Mouse (Mus musculus) limb, embryonic 11.5 days (tissue): ENCODE data around the gene Wdfy2. TPM values are rescaled to one million over a fixed set of nuclear protein-coding genes. Genes with fewer than 3 reads are reported as not detected.

Experiments used
- ATAC-seq: fragments of 200-750 bp; cut with Nextera tagmentation; 2 replicates; pipeline ENCODE4 v1.8.0; 2017; ENCODE audit warnings: low read depth; ENCODE audit not compliant: insufficient number of reproducible peaks, low FRiP score, low TSS enrichment
- DNase-seq: peaks from one replicate; pipeline ENCODE4 v3.0.0-alpha.2; 2015; ENCODE audit warnings: low spot score
- H3K27ac ChIP-seq: fragments of 300-500 bp; sonication (generic); replicated peaks from 2 replicates; pipeline ENCODE4 v1.5.1; 2014; ENCODE audit warnings: low read depth, mild to moderate bottlenecking, low read length
- H3K27me3 ChIP-seq: fragments of 300-500 bp; sonication (generic); 2 replicates; pipeline ENCODE4 v1.6.1; 2014; ENCODE audit warnings: mild to moderate bottlenecking, low read length, mixed read lengths; ENCODE audit not compliant: control insufficient read depth, insufficient read depth
- H3K36me3 ChIP-seq: fragments of 300-500 bp; sonication (generic); 2 replicates; pipeline ENCODE4 v1.6.1; 2014; ENCODE audit warnings: mild to moderate bottlenecking, low read length, moderate library complexity, mixed read lengths; ENCODE audit not compliant: control insufficient read depth, insufficient read depth
- H3K4me1 ChIP-seq: fragments of 300-500 bp; sonication (generic); 2 replicates; pipeline ENCODE4 v1.6.1; 2014; ENCODE audit warnings: low read length, mixed read lengths; ENCODE audit not compliant: control insufficient read depth, insufficient read depth
- H3K4me2 ChIP-seq: fragments of 300-500 bp; sonication (generic); 2 replicates; pipeline ENCODE4 v1.6.1; 2014; ENCODE audit warnings: low read depth, mild to moderate bottlenecking, moderate library complexity; ENCODE audit not compliant: severe bottlenecking
- H3K4me3 ChIP-seq: fragments of 300-500 bp; sonication (generic); 2 replicates; pipeline ENCODE4 v1.5.1; 2014; ENCODE audit warnings: low read depth, low read length
- H3K9ac ChIP-seq: fragments of 300-500 bp; sonication (generic); 2 replicates; pipeline ENCODE4 v1.6.1; 2014; ENCODE audit warnings: mild to moderate bottlenecking, low read length
- H3K9me3 ChIP-seq: fragments of 300-500 bp; sonication (generic); 2 replicates; pipeline ENCODE4 v1.6.1; 2016; ENCODE audit warnings: low read length; ENCODE audit not compliant: control insufficient read depth
- WGBS: fragments of 180-500 bp; shearing (Covaris S2); extraction: QIAGEN DNeasy Blood & Tissue Kit; methylation state at CpG from one replicate; pipeline ENCODE4 v1.1.7; 2014; 5-methylcytosine and 5-hydroxymethylcytosine counted together
- polyA plus RNA-seq: library from polyadenylated mRNA; unstranded; fragments of >200 nt; fragmentation: Nextera tagmentation; extraction: Ambion mirVana; gene quantifications from 2 replicates; pipeline ENCODE4 v1.2.1, GENCODE M21; 2014

The Wdfy2 gene
- polyA plus RNA-seq, 1 experiment from 2014 or later = 12.0 TPM

DNA sequence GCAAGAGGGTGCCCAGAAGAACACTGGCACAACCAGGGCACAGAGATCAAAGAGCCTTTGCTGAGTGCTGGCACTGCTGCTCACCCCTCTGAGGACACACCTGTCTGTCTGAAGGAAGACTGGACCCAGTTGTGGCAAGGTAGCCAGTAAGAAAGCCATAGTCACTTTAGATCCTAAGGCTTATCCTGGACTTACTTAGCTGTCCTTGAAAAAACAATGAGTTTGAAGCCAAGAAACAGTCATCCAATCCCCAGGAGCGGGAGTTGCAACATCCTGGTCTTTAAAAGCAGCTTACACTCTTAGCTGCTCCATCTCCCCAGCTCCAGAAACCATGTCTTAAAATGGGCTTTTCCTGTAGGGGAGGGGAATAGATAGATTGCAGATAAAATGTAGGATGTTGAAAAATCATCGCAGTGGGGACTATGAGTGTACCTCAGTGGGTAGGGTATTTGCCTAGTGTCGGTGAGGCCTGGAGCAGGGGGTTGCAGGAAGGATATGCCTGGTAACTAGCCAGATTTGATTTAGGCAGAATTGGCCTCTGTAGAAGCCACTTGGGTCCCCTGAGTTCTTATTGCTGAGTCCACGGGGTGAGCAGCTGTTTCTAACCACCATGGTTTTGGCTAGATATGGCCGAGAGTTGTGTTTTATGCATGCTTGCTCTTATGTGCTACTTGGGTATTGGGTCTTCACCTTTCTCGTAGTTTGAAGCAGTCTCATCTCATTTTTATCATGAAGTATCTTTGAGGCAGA, 99.3 kb downstream of the Wdfy2 start:
- no peaks in the 10 kb centered on the region for H3K36me3 ChIP-seq
- peaks cover 2% of the 10 kb centered on the region; the same call in 1 of the 2 replicates for H3K9me3 ChIP-seq
- H3K27ac ChIP-seq = no peak overlapping the region
- no peak overlapping the region for H3K4me2 ChIP-seq
- H3K4me1 ChIP-seq = no peaks in the 10 kb centered on the region
- 93% methylated on average over 6 of the region's 6 CpGs for WGBS
- DNase-seq (no peak), ATAC-seq (no peak)
- H3K9ac ChIP-seq = no peak overlapping the region
- H3K4me3 ChIP-seq = no peak overlapping the region
- H3K27me3 ChIP-seq = no peaks in the 10 kb centered on the region

DNA sequence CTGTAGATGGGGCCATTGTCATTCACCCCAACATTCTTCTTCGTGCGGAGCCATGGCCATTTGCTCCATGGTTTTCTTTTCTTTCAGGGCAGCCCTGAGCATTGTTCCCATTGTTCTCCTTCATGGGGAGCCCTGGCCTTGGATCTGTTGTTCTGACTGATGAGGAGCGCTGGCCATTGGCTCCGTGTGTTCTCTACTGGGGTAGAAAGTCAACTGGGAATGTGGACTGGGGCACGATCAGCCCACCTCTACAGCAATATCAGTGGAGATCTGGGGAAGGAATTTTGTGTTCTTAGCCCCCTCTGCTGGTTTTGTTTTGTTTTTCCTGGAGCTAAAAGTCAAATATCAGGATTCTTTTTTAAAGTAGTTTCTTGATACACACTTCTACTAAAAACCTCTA, 100.2 kb downstream of the Wdfy2 start:
- ATAC-seq = no peak
- peaks cover 2% of the 10 kb centered on the region; the same call in 1 of the 2 replicates for H3K9me3 ChIP-seq
- H3K36me3 ChIP-seq = no peaks in the 10 kb centered on the region
- no peaks in the 10 kb centered on the region for H3K4me1 ChIP-seq
- WGBS = 83% methylated on average over 5 of the region's 5 CpGs
- H3K4me2 ChIP-seq = no peak overlapping the region
- no peak for DNase-seq
- H3K27ac ChIP-seq = no peak overlapping the region
- no peaks in the 10 kb centered on the region for H3K27me3 ChIP-seq
- H3K9ac ChIP-seq = no peak overlapping the region
- no peak overlapping the region for H3K4me3 ChIP-seq

DNA sequence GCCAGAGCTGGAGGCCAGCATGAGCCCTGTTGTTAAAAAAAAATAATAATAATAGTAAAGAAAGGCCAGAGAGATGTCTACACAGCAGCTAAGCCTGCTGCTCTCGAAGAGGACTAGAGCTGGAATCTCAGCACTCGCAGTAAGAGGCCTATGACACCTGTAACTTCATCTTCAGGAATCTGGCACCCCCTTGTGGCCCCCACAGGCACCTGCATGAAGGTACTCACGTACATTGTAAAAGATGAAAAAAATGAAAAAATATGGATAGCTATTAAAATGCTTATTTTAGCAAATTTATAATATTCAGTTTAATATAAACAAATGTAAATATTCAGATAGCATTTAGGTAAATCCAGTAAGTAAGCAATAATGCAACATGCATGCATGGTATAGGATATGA, 102.0 kb downstream of the Wdfy2 start:
- H3K9me3 ChIP-seq = peaks cover 2% of the 10 kb centered on the region; the same call in 1 of the 2 replicates
- H3K4me1 ChIP-seq = no peaks in the 10 kb centered on the region
- no peak overlapping the region for H3K4me2 ChIP-seq
- WGBS = 92% methylated on average over 3 of the region's 3 CpGs
- no peaks in the 10 kb centered on the region for H3K27me3 ChIP-seq
- H3K9ac ChIP-seq = no peak overlapping the region
- H3K4me3 ChIP-seq = no peak overlapping the region
- H3K36me3 ChIP-seq = peaks cover 3% of the 10 kb centered on the region; the same call in 1 of the 2 replicates
- no peak for DNase-seq
- H3K27ac ChIP-seq = no peak overlapping the region
- no peak for ATAC-seq

DNA sequence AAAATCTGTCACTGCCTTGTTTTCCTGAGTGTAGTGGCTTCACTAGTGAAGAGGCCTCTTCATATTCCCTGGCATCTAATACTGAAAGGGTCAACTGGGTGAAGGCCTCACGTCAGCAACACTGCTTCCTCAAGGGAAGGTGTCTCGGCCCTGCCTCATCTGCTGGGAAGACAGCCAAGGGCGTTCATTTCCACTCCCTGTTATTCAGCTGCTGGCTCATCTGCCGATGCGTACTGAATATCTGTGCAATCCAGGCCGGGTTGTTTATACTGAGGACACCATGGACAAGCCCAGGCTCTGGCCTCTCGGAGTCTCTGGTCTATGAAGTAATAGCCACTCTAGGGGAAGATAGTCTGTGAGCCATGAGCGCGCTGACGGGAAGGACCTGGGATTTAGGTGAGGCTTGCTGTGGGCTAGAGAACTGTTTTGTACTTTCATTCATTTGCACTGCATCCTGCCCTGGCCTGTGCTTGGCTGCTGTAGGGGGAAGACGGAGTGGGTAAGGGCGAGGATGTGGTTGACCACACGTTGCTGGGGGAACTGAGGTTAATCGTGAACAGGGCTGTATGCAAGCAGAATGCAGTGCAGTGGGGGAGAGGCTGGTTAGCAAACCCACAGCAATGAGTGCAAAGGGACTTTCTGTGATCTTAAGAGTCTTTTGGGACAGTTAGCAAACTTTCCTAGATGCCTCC, 103.1 kb downstream of the Wdfy2 start:
- Histone ChIP-seq H3K27ac (no peak overlapping the region), H3K4me2 (no peak overlapping the region), H3K9me3 (peaks cover 2% of the 10 kb centered on the region; the same call in 1 of the 2 replicates), H3K4me3 (no peak overlapping the region), H3K36me3 (peaks cover 3% of the 10 kb centered on the region; the same call in 1 of the 2 replicates), H3K27me3 (no peaks in the 10 kb centered on the region), H3K9ac (no peak overlapping the region), H3K4me1 (no peaks in the 10 kb centered on the region)
- WGBS = 90% methylated on average over 14 of the region's 14 CpGs
- DNase-seq (no peak), ATAC-seq (no peak)

DNA sequence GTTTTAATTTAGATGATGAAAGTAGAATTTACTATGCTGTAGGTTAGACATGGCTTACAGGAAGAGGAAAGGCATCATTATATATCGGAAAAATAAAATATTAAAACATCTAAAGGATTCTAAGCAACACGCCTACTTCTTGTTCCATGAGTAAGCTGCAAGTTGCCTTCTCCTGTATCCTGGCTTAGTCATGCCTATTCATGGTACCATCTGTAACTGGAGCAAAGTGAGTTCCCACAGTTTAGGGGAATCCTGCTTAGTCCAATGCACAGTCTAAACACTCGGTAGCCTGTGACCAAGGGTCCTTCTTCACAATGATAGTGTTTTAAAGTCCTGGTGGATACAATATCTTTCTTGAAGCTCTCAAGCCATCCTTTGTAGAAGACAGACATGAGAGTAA, 109.3 kb downstream of the Wdfy2 start:
- WGBS = 96% methylated on average over 3 of the region's 3 CpGs
- H3K4me1 ChIP-seq = no peaks in the 10 kb centered on the region
- no peak overlapping the region for H3K27ac ChIP-seq
- H3K27me3 ChIP-seq = no peaks in the 10 kb centered on the region
- H3K9me3 ChIP-seq = no peaks in the 10 kb centered on the region
- DNase-seq (no peak), ATAC-seq (no peak)
- no peak overlapping the region for H3K4me3 ChIP-seq
- H3K9ac ChIP-seq = no peak overlapping the region
- peaks cover 3% of the 10 kb centered on the region; the same call in 1 of the 2 replicates for H3K36me3 ChIP-seq
- H3K4me2 ChIP-seq = no peak overlapping the region

DNA sequence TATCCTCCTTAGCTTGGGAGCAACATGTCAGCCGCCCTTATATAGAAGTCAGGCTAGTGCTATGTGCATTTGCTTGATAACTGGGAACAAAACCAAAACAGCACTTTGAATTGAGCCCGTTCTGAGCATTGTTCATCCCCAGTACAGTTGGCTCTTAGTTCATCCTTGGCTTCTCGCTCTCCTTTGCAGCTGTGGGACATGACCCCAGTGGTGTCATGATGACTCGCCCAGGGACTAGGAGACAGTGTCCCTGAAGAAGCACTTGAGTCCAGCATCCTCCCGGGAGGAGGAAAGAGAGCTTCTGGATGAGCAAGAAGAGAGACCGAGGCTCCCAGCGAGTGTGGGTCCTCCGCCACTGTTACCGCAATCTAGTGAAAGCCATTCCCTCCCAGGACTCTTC, 118.6 kb downstream of the Wdfy2 start:
- Histone ChIP-seq H3K9me3 (no peaks in the 10 kb centered on the region), H3K4me1 (no peaks in the 10 kb centered on the region), H3K4me2 (no peak overlapping the region), H3K9ac (no peak overlapping the region), H3K4me3 (no peak overlapping the region), H3K27me3 (no peaks in the 10 kb centered on the region), H3K36me3 (no peaks in the 10 kb centered on the region; the same call in 1 of the 2 replicates), H3K27ac (no peak overlapping the region)
- DNase-seq = no peak
- 92% methylated on average over 9 of the region's 9 CpGs for WGBS
- no peak for ATAC-seq

DNA sequence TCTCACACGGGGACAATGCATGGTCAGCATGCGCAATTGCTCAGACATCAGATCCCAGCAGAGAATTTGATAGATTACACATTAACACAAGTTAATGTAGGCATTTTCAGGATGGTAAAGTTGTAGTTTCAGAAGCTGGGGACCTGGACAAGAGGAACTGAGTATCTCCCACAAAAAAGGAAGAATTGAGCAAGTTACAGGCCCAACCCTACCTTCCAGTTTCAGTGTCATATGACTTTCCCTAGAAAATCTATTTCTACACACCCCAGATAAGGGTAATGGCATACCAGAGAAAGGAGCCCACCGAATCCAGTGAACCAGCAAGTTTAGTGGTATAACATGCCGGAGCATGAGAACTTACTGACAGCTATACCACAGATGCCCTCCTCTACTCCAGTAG, 126.2 kb downstream of the Wdfy2 start:
- H3K4me1 ChIP-seq = 0 out of 2 replicates have a peak, but pooled peaks cover 4% of the 10 kb centered on the region
- no peaks in the 10 kb centered on the region; the same call in 1 of the 2 replicates for H3K36me3 ChIP-seq
- no peak overlapping the region for H3K4me2 ChIP-seq
- H3K27ac ChIP-seq = no peak overlapping the region
- ATAC-seq (no peak), DNase-seq (no peak)
- WGBS = 92% methylated on average over 4 of the region's 4 CpGs
- no peak overlapping the region for H3K9ac ChIP-seq
- H3K4me3 ChIP-seq = no peak overlapping the region
- no peaks in the 10 kb centered on the region for H3K9me3 ChIP-seq
- H3K27me3 ChIP-seq = no peaks in the 10 kb centered on the region

DNA sequence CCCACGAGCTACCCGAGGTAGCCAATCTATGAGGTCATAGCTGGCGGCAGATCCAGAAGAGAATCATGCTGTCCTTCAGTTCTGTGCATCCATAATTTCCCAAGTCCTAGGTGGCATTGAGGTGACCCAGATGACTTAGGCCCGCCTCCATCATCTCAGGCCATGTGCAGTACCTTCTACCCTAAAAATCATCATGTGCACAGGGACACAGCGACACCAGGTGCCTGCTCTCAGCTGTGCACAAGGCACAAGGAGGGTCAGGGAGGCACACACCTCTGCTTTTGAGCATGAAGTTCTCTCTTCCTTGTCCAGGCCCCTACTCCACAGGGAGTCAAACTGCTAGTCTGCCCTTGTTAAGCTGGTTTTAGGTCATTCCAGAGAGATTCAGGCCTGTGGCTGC, 127.9 kb downstream of the Wdfy2 start:
- DNase-seq = peak; percentile 28
- Histone ChIP-seq H3K4me3 (no peak overlapping the region), H3K9ac (no peak overlapping the region), H3K4me2 (peak overlapping the region; percentile 36; the same call in 1 of the 2 replicates), H3K36me3 (no peaks in the 10 kb centered on the region; the same call in 1 of the 2 replicates), H3K9me3 (no peaks in the 10 kb centered on the region), H3K4me1 (0 out of 2 replicates have a peak, but pooled peaks cover 4% of the 10 kb centered on the region), H3K27ac (no peak overlapping the region), H3K27me3 (no peaks in the 10 kb centered on the region)
- peak; percentile 73; the same call in 1 of the 2 replicates for ATAC-seq
- 77% methylated on average over 5 of the region's 5 CpGs for WGBS
